Mouse (Mus musculus) neutrophil, adult 59 days (primary cell): Measurements from ENCODE around the gene Osr1. TPM values are rescaled to one million over a fixed set of nuclear protein-coding genes. Genes with fewer than 3 reads are reported as not detected.

Source experiments
- total RNA-seq, 2 experiments: library from RNA; stranded (reverse); gene quantifications; 1 replicate in 1 of 2; 2 replicates in 1 of 2; pipeline ENCODE4 v1.2.4; 2023

The Osr1 gene
- total RNA-seq, result not detected

DNA sequence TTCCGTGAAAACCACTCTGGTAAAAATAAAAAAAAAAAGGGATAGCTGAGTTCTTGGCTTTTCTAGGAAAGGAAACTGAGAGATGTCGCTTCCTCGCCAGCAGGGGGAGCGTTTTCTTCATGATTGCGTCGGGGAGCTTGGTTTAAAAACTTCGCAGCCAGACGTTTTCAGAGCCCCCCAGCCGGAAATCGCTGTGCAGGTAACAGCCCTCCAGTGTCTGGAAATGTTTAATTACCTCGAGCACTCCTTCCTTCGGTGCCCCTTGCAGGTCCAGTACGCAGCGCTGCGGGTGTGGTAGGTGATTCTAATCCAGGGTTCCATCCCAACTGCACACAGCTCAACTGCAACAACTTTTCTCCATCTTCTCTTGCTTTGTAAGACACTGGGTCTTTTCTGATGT is at the start of gene Osr1:
TSS of gene Osr1 (plus strand) at position 146 of the 400 bp plus-strand sequence.

